Comparison of ENCODE assay signal across 25 mouse cellular contexts in the genomic region with DNA sequence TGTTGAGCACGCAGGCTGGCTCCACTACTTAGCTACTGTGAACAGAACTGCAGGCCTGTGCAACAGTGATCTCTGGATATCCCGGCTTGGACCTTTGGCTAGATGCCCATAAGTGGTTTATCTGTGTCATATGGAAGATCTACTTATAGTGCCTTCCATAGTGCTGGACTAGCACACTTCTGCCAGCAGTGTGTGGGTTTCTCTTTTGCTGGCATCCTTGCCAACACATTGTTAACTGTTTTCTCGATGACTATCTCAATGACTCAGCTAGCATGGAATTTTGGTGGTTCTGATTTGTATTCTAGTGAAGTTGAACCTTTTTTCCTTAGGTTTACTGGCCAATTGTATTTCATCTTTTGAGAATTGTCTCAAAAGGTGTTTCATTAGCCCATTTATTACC.
DNase-seq lines count a peak whose midpoint lies in the region; ATAC-seq and TF ChIP-seq lines count a peak whose summit lies in the region.
"Had no signal": no experiment of that assay in that cellular context is flagged by ENCODE, and none has a peak within 500 bp of the region (broad histone marks: within the 10 kb centered on the region; RNA-seq: fewer than 3 reads in every experiment).

No protein-coding gene starts in this region.

- in situ Hi-C loops in Patski (cut with MboI; ENCODE audit: low pct_unique_long_range_greater_than_20kb), result loop anchor here (5.0 kb wide), 1 partner anchor 57 kb away; no protein-coding TSS in a partner anchor

- peak; percentile 45 for ATAC-seq in Patski
- ATAC-seq: activated CD4-positive, CD25-positive, alpha-beta regulatory T cell, adult 4 months; inflammation-experienced regulatory T-cells, adult 6 months; liver, embryonic 12.5 days had no signal

- DNase-seq in frontal cortex, adult 2 months (ENCODE audit: extremely low spot score in 1 of 2, low spot score in 1 of 2), result peak; percentile 42 to 67
- no peak for DNase-seq in frontal cortex, postnatal 14 days (ENCODE audit: low spot score in 2 of 2)
- peak; percentile 48 for DNase-seq in right cerebral cortex, adult 18-20 months
- DNase-seq in right cerebral cortex, postnatal 10 days (ENCODE audit: low spot score in 2 of 2), result no peak
- peak; percentile 66 for DNase-seq in Patski (ENCODE audit: low read depth, low spot score)
- DNase-seq in telencephalon, adult 2 months (ENCODE audit: low read depth, low spot score), result peak; percentile 41
- no peak for DNase-seq in cerebellum, adult 8-10 months
- DNase-seq in thymus, adult 18-20 months, result no peak
- DNase-seq: adrenal gland, postnatal 10 days; B cell, adult 2 months; cerebellum, adult 11-12 months; cerebellum, postnatal 36 days; gastrocnemius, adult 2 months; kidney, adult 2 months; kidney, postnatal 10 days; layer of hippocampus, postnatal 36 days; lung, adult 2 months; lung, postnatal 4 days; thymus, postnatal 36 days had no signal

- POLR2A ChIA-PET in Patski (lab: Charles Lee), result no interaction called here

- CTCF ChIA-PET in Patski (lab: Charles Lee), result no interaction called here

- H3K27me3 ChIP-seq in Patski, result no peaks in the 10 kb centered on the region
- H3K27me3 ChIP-seq: forebrain, embryonic 12.5 days; heart, embryonic 12.5 days; hindbrain, embryonic 13.5 days; liver, embryonic 12.5 days had no signal

- no peak for TF ChIP-seq CTCF in Patski (IDR thresholded peaks at IDR 0.05)

Comparison
In these comparisons a context has a peak if more than half of its experiments do, and no peak if none do; other contexts are left out.
1. DNase-seq: peak in frontal cortex, adult 2 months (2 of 2), right cerebral cortex, adult 18-20 months (single experiment), Patski (single experiment) and telencephalon, adult 2 months (single experiment); none in frontal cortex, postnatal 14 days (0 of 2), right cerebral cortex, postnatal 10 days (0 of 2), cerebellum, adult 8-10 months (single experiment) and thymus, adult 18-20 months (0 of 2).